Mouse (Mus musculus) forebrain, embryonic 16.5 days (tissue): ENCODE results near the gene Ppp1ca. TPM values are rescaled to one million over a fixed set of nuclear protein-coding genes. Genes with fewer than 3 reads are reported as not detected.
A peak's percentile ranks its signal among the peaks of the same experiment; 100 is the strongest.

Source experiments
- ATAC-seq: fragments of 200-750 bp; cut with Nextera tagmentation; 2 replicates; pipeline ENCODE4 v1.8.0; 2017; ENCODE audit warnings: mild to moderate bottlenecking, moderate library complexity
- H3K27ac ChIP-seq: fragments of 300-500 bp; sonication (generic); 2 replicates; pipeline ENCODE4 v1.5.1; 2014; ENCODE audit warnings: low read length, control low read depth
- H3K27me3 ChIP-seq: fragments of 300-500 bp; sonication (generic); replicated peaks from 2 replicates; pipeline ENCODE4 v1.6.1; 2014; ENCODE audit warnings: low read length; ENCODE audit not compliant: control insufficient read depth, insufficient read depth
- H3K36me3 ChIP-seq: fragments of 300-500 bp; sonication (generic); 2 replicates; pipeline ENCODE4 v1.6.1; 2014; ENCODE audit not compliant: control insufficient read depth, insufficient read depth
- H3K4me1 ChIP-seq: fragments of 300-500 bp; sonication (generic); replicated peaks from 2 replicates; pipeline ENCODE4 v1.6.1; 2014; ENCODE audit warnings: low read length; ENCODE audit not compliant: control insufficient read depth, insufficient read depth
- H3K4me2 ChIP-seq: fragments of 300-500 bp; sonication (generic); 2 replicates; pipeline ENCODE4 v1.6.1; 2014; ENCODE audit warnings: mild to moderate bottlenecking, low read length, control low read depth
- H3K4me3 ChIP-seq: fragments of 300-500 bp; sonication (generic); replicated peaks from 2 replicates; pipeline ENCODE4 v1.5.1; 2014; ENCODE audit warnings: mild to moderate bottlenecking, low read length, control low read depth
- H3K9ac ChIP-seq: fragments of 300-500 bp; sonication (generic); replicated peaks from 2 replicates; pipeline ENCODE4 v1.6.1; 2014; ENCODE audit warnings: low read depth, low read length, control low read depth
- H3K9me3 ChIP-seq: fragments of 300-500 bp; sonication (generic); 2 replicates; pipeline ENCODE4 v1.6.1; 2016; ENCODE audit warnings: low read length; ENCODE audit not compliant: control insufficient read depth
- WGBS: fragments of 180-500 bp; shearing (Covaris S2); extraction: QIAGEN DNeasy Blood & Tissue Kit; methylation state at CpG from one replicate; pipeline ENCODE4 v1.1.7; 2014; 5-methylcytosine and 5-hydroxymethylcytosine counted together
- polyA plus RNA-seq: library from polyadenylated mRNA; unstranded; fragments of >200 nt; fragmentation: Nextera tagmentation; extraction: Ambion mirVana; gene quantifications from 2 replicates; pipeline ENCODE4 v1.2.1, GENCODE M21; 2015

Gene Ppp1ca
- polyA plus RNA-seq, 1 experiment from 2014 or later: 551 TPM

DNA sequence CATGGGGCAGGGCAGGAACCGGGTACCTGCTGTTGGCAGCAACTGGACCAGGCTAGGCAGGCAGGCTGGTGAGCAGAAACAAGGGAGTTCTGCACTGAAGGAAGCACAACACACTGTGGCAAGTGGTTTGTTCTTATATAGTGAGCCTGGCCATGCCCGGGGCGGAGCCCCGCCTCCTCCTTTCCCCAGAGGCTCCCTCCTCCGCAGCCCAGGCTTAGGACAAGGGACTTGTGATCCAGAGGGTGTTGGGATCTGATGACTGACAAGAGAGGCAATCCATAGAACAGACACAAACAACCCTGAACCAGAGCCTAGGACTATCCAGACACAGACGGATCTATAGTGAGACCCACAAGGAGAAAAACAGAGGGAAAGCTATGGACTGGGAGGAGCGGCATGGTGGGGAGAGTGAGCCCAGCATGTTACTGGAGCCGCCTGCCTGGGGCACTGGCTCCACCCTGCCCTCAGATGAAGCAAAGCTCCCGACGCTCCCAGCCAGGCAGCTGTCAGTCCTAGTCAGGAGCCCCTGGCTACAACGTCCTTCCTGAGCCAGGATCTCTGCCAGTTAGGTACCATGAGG is 16.4 kb upstream of the Ppp1ca start, which contains the start of gene Carns1:
Carns1 (minus strand) TSS at position 112 of the 580 bp plus-strand sequence.
- Histone ChIP-seq H3K9me3 (no peaks in the 10 kb centered on the region), H3K27me3 (no peaks in the 10 kb centered on the region), H3K4me1 (peaks cover 8% of the 10 kb centered on the region; the same call in 1 of the 2 replicates), H3K27ac (no peak within 1 kb of the TSS), H3K4me3 (no peak within 1 kb of the TSS), H3K36me3 (no peaks in the 10 kb centered on the region), H3K4me2 (no peak within 1 kb of the TSS), H3K9ac (peak within 1 kb of the TSS; percentile 35)
- peak; percentile 30; the same call in 1 of the 2 replicates for ATAC-seq
- WGBS: 3% methylated on average over 11 of the region's 11 CpGs

DNA sequence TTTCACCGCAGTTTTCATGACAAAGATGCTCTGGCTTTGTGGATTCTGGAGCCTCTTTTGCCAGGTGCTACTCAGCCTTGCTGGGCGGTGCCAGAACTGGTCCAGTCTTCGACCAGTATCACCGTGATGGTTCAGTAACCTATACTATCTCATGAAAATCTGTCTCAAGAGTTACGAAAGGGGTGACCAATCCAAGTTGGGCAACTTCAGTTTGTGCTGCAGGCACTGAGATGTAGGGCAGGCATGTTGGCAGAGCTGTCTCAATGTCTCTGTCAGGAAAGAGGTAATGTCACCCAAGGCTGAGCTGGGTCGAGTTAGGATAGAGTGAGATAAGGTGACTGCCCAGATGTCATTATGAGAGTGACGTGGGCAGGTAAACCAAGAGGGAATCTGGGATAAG is 11.5 kb upstream of the Ppp1ca start:
- WGBS: 88% methylated on average over 7 of the region's 7 CpGs
- Histone ChIP-seq H3K4me1 (peaks cover 10% of the 10 kb centered on the region), H3K27me3 (no peaks in the 10 kb centered on the region), H3K9me3 (no peaks in the 10 kb centered on the region), H3K9ac (no peak overlapping the region), H3K36me3 (no peaks in the 10 kb centered on the region), H3K4me3 (no peak overlapping the region), H3K4me2 (no peak overlapping the region), H3K27ac (no peak overlapping the region)
- no peak for ATAC-seq

DNA sequence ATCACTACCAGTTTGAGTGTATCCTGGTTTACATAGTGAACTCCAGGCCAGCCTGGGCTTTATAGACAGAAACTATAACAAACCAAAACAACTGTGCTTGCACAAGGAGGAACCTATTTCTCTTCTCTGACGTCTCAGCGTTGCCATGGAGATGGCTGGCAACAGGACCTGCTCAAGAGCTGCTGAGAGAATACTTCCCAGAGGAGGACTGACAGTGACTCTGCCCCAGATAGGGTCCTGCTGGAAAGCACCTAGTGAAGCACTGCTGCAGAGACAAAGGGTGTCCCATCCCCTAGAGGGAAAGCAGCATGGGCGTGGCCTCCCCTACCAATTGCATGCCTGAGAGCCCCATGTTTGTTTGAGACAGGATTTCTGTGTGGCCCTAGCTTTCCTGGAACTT is 10.0 kb upstream of the Ppp1ca start:
- H3K27me3 ChIP-seq: no peaks in the 10 kb centered on the region
- no peak overlapping the region for H3K4me2 ChIP-seq
- ATAC-seq: peak; percentile 74
- H3K27ac ChIP-seq: no peak overlapping the region
- no peaks in the 10 kb centered on the region for H3K36me3 ChIP-seq
- H3K9me3 ChIP-seq: no peaks in the 10 kb centered on the region
- no peak overlapping the region for H3K9ac ChIP-seq
- WGBS: 49% methylated on average over 3 of the region's 3 CpGs
- H3K4me1 ChIP-seq: peaks cover 6% of the 10 kb centered on the region
- no peak overlapping the region for H3K4me3 ChIP-seq

- peaks cover 6% of the 10 kb centered on the region for H3K4me1 ChIP-seq
- no peaks in the 10 kb centered on the region for H3K9me3 ChIP-seq
- 63% methylated on average over 2 of the region's 2 CpGs for WGBS
- H3K9ac ChIP-seq: no peak overlapping the region
- H3K4me2 ChIP-seq: no peak overlapping the region
- no peak for ATAC-seq
- H3K4me3 ChIP-seq: no peak overlapping the region
- H3K27me3 ChIP-seq: no peaks in the 10 kb centered on the region
- no peaks in the 10 kb centered on the region for H3K36me3 ChIP-seq
- no peak overlapping the region for H3K27ac ChIP-seq
Observed at GRCm38 (mm10) chr19:4183689-4184088, 8.2 kb upstream of the Ppp1ca start.

- Histone ChIP-seq H3K4me1 (peaks cover 6% of the 10 kb centered on the region), H3K9me3 (no peaks in the 10 kb centered on the region), H3K36me3 (no peaks in the 10 kb centered on the region), H3K27me3 (no peaks in the 10 kb centered on the region), H3K27ac (no peak overlapping the region), H3K9ac (no peak overlapping the region), H3K4me3 (no peak overlapping the region), H3K4me2 (no peak overlapping the region)
- ATAC-seq: no peak
- 62% methylated on average over 15 of the region's 15 CpGs for WGBS
Observed at GRCm38 (mm10) chr19:4184976-4185975, 6.6 kb upstream of the Ppp1ca start.

GRCm38 (mm10) chr19:4187303-4187702 is 4.6 kb upstream of the Ppp1ca start:
- Histone ChIP-seq H3K36me3 (no peaks in the 10 kb centered on the region), H3K4me2 (no peak overlapping the region), H3K27me3 (no peaks in the 10 kb centered on the region), H3K4me1 (peaks cover 3% of the 10 kb centered on the region; the same call in 1 of the 2 replicates), H3K9ac (no peak overlapping the region), H3K4me3 (no peak overlapping the region), H3K27ac (no peak overlapping the region), H3K9me3 (no peaks in the 10 kb centered on the region)
- ATAC-seq: no peak
- 80% methylated on average over 3 of the region's 3 CpGs for WGBS

DNA sequence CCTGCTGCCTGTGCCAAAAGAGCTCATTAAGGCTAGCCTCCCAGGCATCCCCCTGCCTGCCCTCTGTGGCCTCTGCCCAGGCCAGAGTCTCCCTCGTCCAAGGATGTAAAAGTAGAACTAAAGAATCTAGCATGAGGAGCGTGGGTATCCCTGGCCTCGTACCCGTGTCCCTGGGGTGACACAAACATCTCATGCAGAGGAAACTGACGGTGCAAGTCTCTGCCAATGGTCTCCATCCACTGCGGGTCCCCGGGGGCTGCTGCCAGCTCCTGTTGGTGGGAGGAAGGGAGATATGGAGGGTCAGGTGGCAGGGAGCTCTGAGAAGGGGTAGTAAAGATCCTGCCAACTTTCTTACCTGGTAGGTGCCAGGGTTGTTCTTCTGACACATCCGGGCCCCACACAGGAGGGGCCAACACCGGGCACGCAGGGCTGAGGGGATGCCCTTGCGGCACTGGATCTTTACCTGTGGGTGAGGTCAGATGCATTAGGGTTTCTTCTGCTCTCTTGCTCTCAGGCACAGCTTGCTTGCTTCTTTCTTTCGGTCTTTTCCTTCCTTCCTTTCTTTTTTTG is 2.7 kb upstream of the Ppp1ca start:
- Histone ChIP-seq H3K27ac (no peak overlapping the region), H3K9me3 (no peaks in the 10 kb centered on the region), H3K4me3 (no peak overlapping the region), H3K4me2 (no peak overlapping the region), H3K36me3 (peaks cover 2% of the 10 kb centered on the region; the same call in 1 of the 2 replicates), H3K9ac (no peak overlapping the region), H3K4me1 (peaks cover 18% of the 10 kb centered on the region), H3K27me3 (no peaks in the 10 kb centered on the region)
- WGBS: 86% methylated on average over 12 of the region's 12 CpGs
- ATAC-seq: no peak

GRCm38 (mm10) chr19:4190831-4191334 is 982 bp upstream of the Ppp1ca start, which contains the start of gene Tbc1d10c:
TSS of gene Tbc1d10c (minus strand) at chr19:4191284.
- peaks cover 23% of the 10 kb centered on the region for H3K4me1 ChIP-seq
- no peaks in the 10 kb centered on the region for H3K27me3 ChIP-seq
- WGBS: 78% methylated on average over 4 of the region's 4 CpGs
- peak within 1 kb of the TSS; percentile 97 for H3K4me2 ChIP-seq
- H3K36me3 ChIP-seq: peaks cover 10% of the 10 kb centered on the region
- H3K9ac ChIP-seq: peak within 1 kb of the TSS; percentile 91
- peak within 1 kb of the TSS; percentile 84 for H3K27ac ChIP-seq
- H3K9me3 ChIP-seq: no peaks in the 10 kb centered on the region
- no peak for ATAC-seq
- H3K4me3 ChIP-seq: peak within 1 kb of the TSS; percentile 67
